Mouse (Mus musculus) bone marrow, adult 2 months (tissue): ENCODE data around the gene Rps16. TPM values are rescaled to one million over a fixed set of nuclear protein-coding genes. Genes with fewer than 3 reads are reported as not detected.
"Not testable (repeated sequence)": the region's sequence is repeated elsewhere in the genome, so short reads cannot be mapped to it uniquely, and the experiment has no call there.

Experiments
- H3K27ac ChIP-seq: fragments of 200-500 bp; 2 replicates; pipeline ENCODE4 v1.5.1; 2012; ENCODE audit warnings: low read depth, mild to moderate bottlenecking, control low read depth, inconsistent platforms, low read length; ENCODE audit not compliant: control insufficient read depth, poor library complexity, insufficient read depth
- H3K4me1 ChIP-seq: fragments of 200-500 bp; 2 replicates; pipeline ENCODE4 v1.6.1; 2011; ENCODE audit warnings: low read length; ENCODE audit not compliant: control insufficient read depth, insufficient read depth
- H3K4me3 ChIP-seq: fragments of 200-500 bp; replicated peaks from 2 replicates; pipeline ENCODE3; 2011; ENCODE audit warnings: mild to moderate bottlenecking, low read depth, low read length, control low read depth; ENCODE audit not compliant: control insufficient read depth
- CTCF ChIP-seq: fragments of 200-500 bp; IDR thresholded peaks from 2 replicates; pipeline ENCODE4 v1.5.1; 2011; ENCODE audit warnings: low read length, control low read depth; ENCODE audit not compliant: control insufficient read depth, insufficient read depth
- POLR2A ChIP-seq: fragments of 200-500 bp; IDR thresholded peaks from 2 replicates; pipeline ENCODE4 v1.6.1; 2011; ENCODE audit warnings: low read depth, mild to moderate bottlenecking, control low read depth, low read length, borderline replicate concordance; ENCODE audit not compliant: control insufficient read depth
- WGBS: fragments of 180-500 bp; shearing (Covaris S2); methylation state at CpG from one replicate; pipeline ENCODE4 v1.1.7; 2018; 5-methylcytosine and 5-hydroxymethylcytosine counted together
- polyA plus RNA-seq: library from polyadenylated mRNA; stranded (reverse); fragments of >200 nt; gene quantifications from 2 replicates; pipeline ENCODE4 v1.2.4, GENCODE M21; 2011; ENCODE audit warnings: low replicate concordance; ENCODE audit not compliant: missing spikeins, insufficient read depth, insufficient read length

The Rps16 gene
- polyA plus RNA-seq, 1 experiment: 1,358 TPM

- no peak overlapping the region for H3K4me3 ChIP-seq
- 24% methylated on average over 7 of the region's 7 CpGs for WGBS
- peaks cover 14% of the 10 kb centered on the region for H3K4me1 ChIP-seq
- TF ChIP-seq POLR2A (no peak), CTCF (no peak)
- H3K27ac ChIP-seq: peak overlapping the region; percentile 92
Measured at GRCm38 (mm10) chr7:28386007-28386406, 35.6 kb downstream of the Rps16 start.

- TF ChIP-seq POLR2A (0 out of 2 replicates have a peak, but pooled peaks have one; percentile 23), CTCF (peak; percentile 100)
- WGBS: 2% methylated on average over 4 of the region's 4 CpGs
- Histone ChIP-seq H3K4me1 (peaks cover 14% of the 10 kb centered on the region), H3K27ac (peak overlapping the region; percentile 92), H3K4me3 (peak overlapping the region; percentile 10)
Measured at GRCm38 (mm10) chr7:28386462-28386861, 36.0 kb downstream of the Rps16 start.

- not testable (repeated sequence) for H3K4me3 ChIP-seq, H3K27ac ChIP-seq
- WGBS: 68% methylated on average over 6 of the region's 6 CpGs
- H3K4me1 ChIP-seq: peaks cover 14% of the 10 kb centered on the region
Measured at GRCm38 (mm10) chr7:28386877-28387276, 36.4 kb downstream of the Rps16 start.

DNA sequence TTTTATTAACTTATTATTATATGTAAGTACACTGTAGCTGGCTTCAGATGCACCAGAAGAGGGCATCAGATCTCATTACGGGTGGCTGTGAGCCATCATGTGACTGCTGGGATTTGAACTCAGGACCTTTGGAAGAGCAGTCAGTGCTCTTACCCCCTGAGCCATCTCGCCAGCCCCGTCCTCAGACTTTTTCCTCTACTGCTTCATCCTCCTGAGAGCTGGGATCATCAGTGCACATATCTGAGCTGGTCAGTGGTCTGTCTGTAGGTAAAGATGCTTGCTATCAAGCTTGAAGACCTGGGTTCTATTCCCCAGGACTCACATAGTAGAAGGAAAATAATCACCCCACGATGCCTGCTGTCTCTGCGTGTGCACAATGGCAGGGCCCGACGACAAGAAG lies 36.9 kb downstream of the Rps16 start:
- H3K4me1 ChIP-seq: peaks cover 14% of the 10 kb centered on the region
- H3K4me3 ChIP-seq, H3K27ac ChIP-seq: not testable (repeated sequence)
- WGBS: 78% methylated on average over 7 of the region's 7 CpGs

GRCm38 (mm10) chr7:28390331-28390730 lies 39.9 kb downstream of the Rps16 start:
- WGBS: 89% methylated on average over 3 of the region's 3 CpGs
- H3K27ac ChIP-seq: no peak overlapping the region
- no peak for TF ChIP-seq POLR2A
- no peak for TF ChIP-seq CTCF
- no peak overlapping the region for H3K4me3 ChIP-seq
- peaks cover 2% of the 10 kb centered on the region for H3K4me1 ChIP-seq

DNA sequence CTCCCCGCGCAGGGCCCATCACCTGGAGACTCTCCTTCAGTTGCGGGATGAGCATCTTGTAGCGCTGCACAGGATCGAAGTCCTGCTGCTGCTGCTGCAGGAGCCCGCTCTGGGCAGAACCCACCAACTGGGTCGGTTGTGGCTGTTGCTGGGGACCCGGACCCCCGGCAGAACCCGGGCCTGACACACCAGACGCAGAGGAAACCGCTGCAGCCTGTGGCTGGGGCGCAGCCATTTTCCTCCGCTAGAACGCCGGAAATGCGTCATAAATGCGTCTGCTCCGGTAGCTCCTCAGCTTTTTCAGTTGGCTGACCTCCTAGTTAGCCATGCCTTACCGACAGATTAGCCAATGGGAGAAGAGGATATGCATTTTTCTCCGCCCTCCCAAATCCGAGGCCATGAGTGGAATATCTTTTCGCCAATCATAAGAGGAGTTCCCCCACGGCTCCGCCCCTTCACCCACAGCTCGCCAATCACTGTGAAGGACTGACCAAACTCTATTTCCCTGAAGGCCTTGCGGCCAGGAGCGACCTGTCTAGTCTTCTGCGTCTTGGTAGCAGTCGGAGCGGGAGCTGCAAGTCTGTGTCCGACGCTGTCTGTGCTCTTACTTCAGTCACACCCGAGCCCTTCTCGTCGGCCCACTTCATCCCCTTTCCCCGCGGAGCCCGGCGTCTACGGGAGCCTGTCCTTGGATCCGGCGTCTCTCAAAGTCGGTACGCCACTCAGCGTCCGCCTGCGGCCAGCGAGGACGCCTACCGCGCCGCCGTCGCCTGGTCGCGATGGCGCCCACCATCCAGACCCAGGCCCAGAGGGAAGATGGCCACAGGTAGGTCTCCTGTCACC lies 42.2 kb downstream of the Rps16 start, which contains the start of the genes Med29 and Paf1:
Gene Med29 (minus strand): TSS at position 280 of the 843 bp plus-strand sequence.
Gene Paf1 (plus strand): TSS at position 523 of the 843 bp plus-strand sequence.
- Histone ChIP-seq H3K4me1 (no peaks in the 10 kb centered on the region; the same call in 1 of the 2 replicates), H3K27ac (peak within 1 kb of the TSS; percentile 35), H3K4me3 (peak within 1 kb of the TSS; percentile 82)
- under 1% methylated on average over 58 of the region's 58 CpGs for WGBS
- TF ChIP-seq POLR2A: peak; percentile 95
- no peak for TF ChIP-seq CTCF

DNA sequence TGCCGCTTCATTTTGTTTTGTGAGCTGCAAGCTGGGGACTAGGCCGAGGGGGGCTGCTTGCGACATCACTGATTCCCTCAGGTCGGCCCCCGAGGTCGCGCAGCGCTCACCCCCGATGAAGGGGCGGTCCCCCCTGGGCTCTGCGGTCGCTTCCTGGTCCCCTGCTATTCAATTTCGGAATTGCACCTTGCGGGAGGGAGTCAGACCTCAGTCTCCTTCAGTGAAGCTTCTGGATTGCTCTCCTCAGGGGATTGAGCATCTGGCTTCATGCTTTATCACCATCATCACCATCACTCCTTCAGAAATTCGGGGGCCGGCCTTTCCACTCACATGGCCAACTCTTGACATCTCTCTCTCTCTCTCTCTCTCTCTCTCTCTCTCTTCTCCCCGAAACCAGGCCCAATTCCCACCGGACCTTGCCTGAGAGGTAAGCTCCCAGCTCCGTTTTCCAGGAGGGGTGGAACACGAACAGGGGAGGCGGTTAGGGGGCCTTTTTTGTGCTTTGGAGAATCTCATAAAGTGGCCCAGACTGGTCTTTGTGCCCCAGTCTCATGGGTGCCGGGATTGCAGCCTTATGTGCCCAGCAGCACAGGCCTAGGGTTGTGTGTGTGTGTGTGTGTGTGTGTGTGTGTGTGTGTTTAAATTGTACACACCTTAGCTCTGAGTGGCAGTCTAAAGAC lies 43.0 kb downstream of the Rps16 start:
- Histone ChIP-seq H3K4me1 (no peaks in the 10 kb centered on the region; the same call in 1 of the 2 replicates), H3K27ac (peak overlapping the region; percentile 35), H3K4me3 (peak overlapping the region; percentile 82)
- WGBS: 6% methylated on average over 22 of the region's 22 CpGs
- TF ChIP-seq CTCF (no peak), POLR2A (no peak)

DNA sequence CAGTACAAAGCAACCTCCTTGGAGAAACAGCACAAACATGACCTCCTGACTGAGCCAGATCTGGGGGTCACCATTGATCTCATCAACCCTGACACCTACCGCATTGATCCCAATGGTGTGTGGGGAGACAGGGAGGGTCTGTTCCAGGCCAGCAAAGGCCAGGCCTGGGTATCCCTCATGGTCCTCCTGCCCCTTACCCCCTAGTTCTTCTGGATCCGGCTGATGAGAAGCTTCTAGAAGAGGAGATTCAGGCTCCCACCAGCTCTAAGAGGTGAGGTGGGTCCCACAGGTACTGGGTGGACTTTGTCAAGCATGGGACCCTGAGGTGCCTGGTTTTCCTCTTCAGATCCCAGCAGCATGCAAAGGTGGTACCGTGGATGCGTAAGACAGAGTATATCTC lies 45.0 kb downstream of the Rps16 start:
- WGBS: 89% methylated on average over 4 of the region's 4 CpGs
- no peak overlapping the region for H3K27ac ChIP-seq
- TF ChIP-seq POLR2A: no peak
- no peak for TF ChIP-seq CTCF
- H3K4me1 ChIP-seq: no peaks in the 10 kb centered on the region; the same call in 1 of the 2 replicates
- no peak overlapping the region for H3K4me3 ChIP-seq
